In the genomic region with DNA sequence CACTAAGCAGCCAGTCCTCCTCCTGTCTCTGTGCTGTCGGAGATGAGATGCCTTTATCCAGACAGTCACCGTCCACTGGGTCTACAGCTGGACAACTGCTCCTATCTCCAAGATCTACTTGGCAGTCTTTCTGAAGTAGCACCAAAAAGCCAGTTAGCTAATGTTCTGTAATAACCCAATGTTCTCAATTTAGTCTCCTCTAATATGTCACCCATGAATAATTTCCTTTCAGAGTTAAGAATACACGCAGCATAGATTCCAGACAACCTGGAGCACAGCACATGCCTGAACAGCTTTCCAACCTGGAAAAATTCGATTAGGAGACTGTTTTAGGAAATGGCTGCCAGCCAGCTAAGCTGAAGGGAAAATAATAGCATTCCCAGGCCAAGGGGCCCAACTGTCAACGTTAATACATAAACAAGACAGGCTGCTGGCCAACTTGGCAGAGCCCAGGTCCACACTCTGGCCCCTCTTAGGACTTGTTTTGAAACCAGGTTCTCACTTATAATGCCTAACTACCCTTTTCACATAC, we compare ENCODE assay signal across 9 mouse cellular contexts. TPM values are rescaled to one million over a fixed set of nuclear protein-coding genes. Genes with fewer than 3 reads are reported as not detected.
DNase-seq lines count a peak whose midpoint lies in the region; ATAC-seq and TF ChIP-seq lines count a peak whose summit lies in the region.
"Had no signal": no experiment of that assay in that cellular context is flagged by ENCODE, and none has a peak within 500 bp of the region (broad histone marks: within the 10 kb centered on the region; RNA-seq: fewer than 3 reads in every experiment).

No protein-coding gene starts in this region.

- ATAC-seq in midbrain, embryonic 11.5 days (ENCODE audit: low FRiP score): no peak
- peak; percentile 47; the same call in 1 of the 2 replicates for ATAC-seq in forebrain, postnatal 0 days
- ATAC-seq in hindbrain, embryonic 16.5 days: peak; percentile 80
- peak; percentile 83 for ATAC-seq in lung, postnatal 0 days

- H3K9me3 ChIP-seq in midbrain, embryonic 10.5 days (replicated peaks): 0 out of 2 replicates have a peak, but pooled peaks cover 2% of the 10 kb centered on the region
- no peaks in the 10 kb centered on the region for H3K9me3 ChIP-seq in midbrain, embryonic 11.5 days (ENCODE audit: control insufficient read depth, low read length)
- no peaks in the 10 kb centered on the region for H3K9me3 ChIP-seq in forebrain, postnatal 0 days (ENCODE audit: low read length)
- H3K9me3 ChIP-seq in hindbrain, embryonic 16.5 days (ENCODE audit: control insufficient read depth, low read length): no peaks in the 10 kb centered on the region
- H3K9me3 ChIP-seq in lung, postnatal 0 days (ENCODE audit: low read length): no peaks in the 10 kb centered on the region

- H3K27ac ChIP-seq in midbrain, embryonic 10.5 days (replicated peaks): 0 out of 2 replicates have a peak overlapping the region, but pooled peaks have one; percentile 28
- no peak overlapping the region for H3K27ac ChIP-seq in midbrain, embryonic 11.5 days (ENCODE audit: low read depth, low read length)
- H3K27ac ChIP-seq in forebrain, postnatal 0 days (ENCODE audit: low read depth, low read length): peak overlapping the region; percentile 24; the same call in 1 of the 2 replicates
- H3K27ac ChIP-seq in hindbrain, embryonic 16.5 days (ENCODE audit: low read depth, low read length): peak overlapping the region; percentile 80
- H3K27ac ChIP-seq in lung, postnatal 0 days (ENCODE audit: low read length): peak overlapping the region; percentile 74

- H3K4me3 ChIP-seq in midbrain, embryonic 10.5 days: no peak overlapping the region
- no peak overlapping the region for H3K4me3 ChIP-seq in midbrain, embryonic 11.5 days (ENCODE audit: low read depth, low read length)
- no peak overlapping the region for H3K4me3 ChIP-seq in forebrain, postnatal 0 days (ENCODE audit: low read depth, low read length)
- H3K4me3 ChIP-seq in hindbrain, embryonic 16.5 days (ENCODE audit: low read length): no peak overlapping the region
- H3K4me3 ChIP-seq in lung, postnatal 0 days (ENCODE audit: low read depth, low read length): no peak overlapping the region
- H3K4me3 ChIP-seq: erythroblast, embryonic 14.5 days had no signal

- H3K4me1 ChIP-seq in midbrain, embryonic 10.5 days: peaks cover 17% of the 10 kb centered on the region
- no peaks in the 10 kb centered on the region for H3K4me1 ChIP-seq in midbrain, embryonic 11.5 days (ENCODE audit: control insufficient read depth, insufficient read depth, low read length)
- H3K4me1 ChIP-seq in forebrain, postnatal 0 days (ENCODE audit: insufficient read depth): peaks cover 17% of the 10 kb centered on the region; the same call in 1 of the 2 replicates
- H3K4me1 ChIP-seq in hindbrain, embryonic 16.5 days (ENCODE audit: control insufficient read depth, insufficient read depth, low read depth, low read length): peaks cover 24% of the 10 kb centered on the region
- peaks cover 3% of the 10 kb centered on the region; the same call in 1 of the 2 replicates for H3K4me1 ChIP-seq in lung, postnatal 0 days (ENCODE audit: insufficient read depth, low read depth, low read length)

- TF ChIP-seq CTCF in forebrain, postnatal 0 days (IDR thresholded peaks at IDR 0.05; ENCODE audit: low read depth): no peak
- no peak for TF ChIP-seq CTCF in lung, postnatal 0 days (IDR thresholded peaks at IDR 0.05)

- intact Hi-C loops in left cerebral cortex, postnatal 36 days (cut with DNase I): no loop called here

- no peaks in the 10 kb centered on the region for H3K36me3 ChIP-seq in midbrain, embryonic 10.5 days
- no peaks in the 10 kb centered on the region for H3K36me3 ChIP-seq in midbrain, embryonic 11.5 days (ENCODE audit: control insufficient read depth, insufficient read depth, low read length)
- H3K36me3 ChIP-seq in forebrain, postnatal 0 days (ENCODE audit: insufficient read depth): no peaks in the 10 kb centered on the region
- no peaks in the 10 kb centered on the region for H3K36me3 ChIP-seq in hindbrain, embryonic 16.5 days (ENCODE audit: control insufficient read depth, insufficient read depth, low read length)
- no peaks in the 10 kb centered on the region for H3K36me3 ChIP-seq in lung, postnatal 0 days (ENCODE audit: insufficient read depth, low read length)

- DNase-seq in midbrain, embryonic 10.5 days (ENCODE audit: low spot score): no peak
- DNase-seq in midbrain, embryonic 11.5 days (ENCODE audit: low spot score, missing footprints): no peak
- peak; percentile 55 for DNase-seq in forebrain, postnatal 0 days
- DNase-seq in lung, postnatal 0 days (ENCODE audit: low spot score): peak; percentile 77
- no peak for DNase-seq in frontal cortex, adult 2 months (ENCODE audit: extremely low spot score in 1 of 2, low spot score in 1 of 2)
- DNase-seq in left cerebral cortex, postnatal 36 days (ENCODE audit: low spot score in 2 of 2): no peak
- DNase-seq in frontal cortex, postnatal 25 days (ENCODE audit: low spot score in 2 of 2): no peak

- H3K9ac ChIP-seq in midbrain, embryonic 11.5 days (ENCODE audit: low read length): no peak overlapping the region
- no peak overlapping the region for H3K9ac ChIP-seq in forebrain, postnatal 0 days
- peak overlapping the region; percentile 13 for H3K9ac ChIP-seq in hindbrain, embryonic 16.5 days (ENCODE audit: low read depth, low read length)
- H3K9ac ChIP-seq in lung, postnatal 0 days (replicated peaks; ENCODE audit: low read depth): no peak overlapping the region

- H3K27me3 ChIP-seq in midbrain, embryonic 10.5 days (ENCODE audit: low read depth, poor library complexity, severe bottlenecking): no peaks in the 10 kb centered on the region
- H3K27me3 ChIP-seq in midbrain, embryonic 11.5 days (ENCODE audit: control insufficient read depth, insufficient read depth, low read length): no peaks in the 10 kb centered on the region
- no peaks in the 10 kb centered on the region for H3K27me3 ChIP-seq in forebrain, postnatal 0 days (ENCODE audit: insufficient read depth, low read length)
- H3K27me3 ChIP-seq in hindbrain, embryonic 16.5 days (replicated peaks; ENCODE audit: control insufficient read depth, insufficient read depth, low read length): no peaks in the 10 kb centered on the region
- no peaks in the 10 kb centered on the region for H3K27me3 ChIP-seq in lung, postnatal 0 days (replicated peaks; ENCODE audit: insufficient read depth, low read length)

- WGBS in midbrain, embryonic 10.5 days: 68% methylated on average over 5 of the region's 5 CpGs
- WGBS in midbrain, embryonic 11.5 days: 60% methylated on average over 5 of the region's 5 CpGs
- WGBS in forebrain, postnatal 0 days: 13% methylated on average over 5 of the region's 5 CpGs
- WGBS in hindbrain, embryonic 16.5 days: 14% methylated on average over 5 of the region's 5 CpGs
- WGBS in lung, postnatal 0 days: 26% methylated on average over 5 of the region's 5 CpGs

- H3K4me2 ChIP-seq in midbrain, embryonic 11.5 days: no peak overlapping the region
- no peak overlapping the region for H3K4me2 ChIP-seq in forebrain, postnatal 0 days (ENCODE audit: low read depth)
- peak overlapping the region; percentile 28 for H3K4me2 ChIP-seq in hindbrain, embryonic 16.5 days (ENCODE audit: low read length)
- H3K4me2 ChIP-seq in lung, postnatal 0 days (replicated peaks; ENCODE audit: low read depth, low read length): no peak overlapping the region

- peak; percentile 58; the same call in 1 of the 2 replicates for TF ChIP-seq EP300 in lung, postnatal 0 days (IDR thresholded peaks at IDR 0.05)

RNA-seq across cellular contexts. Expression of a gene that starts 28.6 kb away (rescaled TPM):
- polyA plus RNA-seq in midbrain, embryonic 10.5 days (2016; fragmentation: Nextera tagmentation; extraction: Ambion mirVana): 1.3 and 1.5 TPM in 2 replicates
- 2.9 and 5.7 TPM in 2 replicates for polyA plus RNA-seq in midbrain, embryonic 11.5 days (2014; fragmentation: Nextera tagmentation; extraction: Ambion mirVana)
- total RNA-seq in forebrain, postnatal 0 days (2014; rRNA removed): 15.7 and 23.4 TPM in 2 replicates
- 5.0 and 8.2 TPM in 2 replicates for polyA plus RNA-seq in forebrain, postnatal 0 days (2015; fragmentation: Nextera tagmentation; extraction: Ambion mirVana)
- 8.0 and 11.0 TPM in 2 replicates for polyA plus RNA-seq in hindbrain, embryonic 16.5 days (2015; fragmentation: Nextera tagmentation; extraction: Ambion mirVana)
- 5.4 and 6.0 TPM in 2 replicates for polyA plus RNA-seq in lung, postnatal 0 days (2015; fragmentation: Nextera tagmentation; extraction: Ambion mirVana)
- polyA plus RNA-seq in frontal cortex, adult 2 months (2012; rRNA removed): 14.9 and 16.2 TPM in 2 replicates
- total RNA-seq in left cerebral cortex, postnatal 36 days (2021): 10 to 100 TPM; 28.6 to 32.2 TPM

Comparison
In these comparisons a context has a peak if more than half of its experiments do, and no peak if none do; other contexts are left out.
1. DNase-seq: peak in forebrain, postnatal 0 days (single experiment) and lung, postnatal 0 days (single experiment); none in midbrain, embryonic 10.5 days (single experiment), midbrain, embryonic 11.5 days (single experiment), frontal cortex, adult 2 months (0 of 2), left cerebral cortex, postnatal 36 days (0 of 2) and frontal cortex, postnatal 25 days (0 of 2).